Mouse (Mus musculus) layer of hippocampus, adult 2 months (tissue): ENCODE results near the gene Wdpcp. TPM values are rescaled to one million over a fixed set of nuclear protein-coding genes. Genes with fewer than 3 reads are reported as not detected.

Experiments
- DNase-seq, 2 experiments: peaks; one replicate each; pipeline ENCODE4 v3.0.0; 2022; ENCODE audit warnings: low spot score in 2 of 2
- H3K27ac ChIP-seq: fragments of 200-600 bp; 2 replicates; pipeline ENCODE4 v1.8.1; 2022
- H3K4me3 ChIP-seq: fragments of 200-600 bp; 2 replicates; pipeline ENCODE4 v1.8.1; 2022; ENCODE audit warnings: mild to moderate bottlenecking
- CTCF ChIP-seq: fragments of 200-600 bp; conservative IDR thresholded peaks from 2 replicates; pipeline ENCODE4 v1.8.1; 2022; ENCODE audit warnings: antibody characterized with exemption, mild to moderate bottlenecking, moderate library complexity
- total RNA-seq, 2 experiments: library from RNA; stranded (reverse); gene quantifications; 2 replicates each; pipeline ENCODE4 v1.2.3; 2021

Gene Wdpcp
- total RNA-seq, 2 experiments from 2014 or later, result 10.5 to 13.0 TPM

DNA sequence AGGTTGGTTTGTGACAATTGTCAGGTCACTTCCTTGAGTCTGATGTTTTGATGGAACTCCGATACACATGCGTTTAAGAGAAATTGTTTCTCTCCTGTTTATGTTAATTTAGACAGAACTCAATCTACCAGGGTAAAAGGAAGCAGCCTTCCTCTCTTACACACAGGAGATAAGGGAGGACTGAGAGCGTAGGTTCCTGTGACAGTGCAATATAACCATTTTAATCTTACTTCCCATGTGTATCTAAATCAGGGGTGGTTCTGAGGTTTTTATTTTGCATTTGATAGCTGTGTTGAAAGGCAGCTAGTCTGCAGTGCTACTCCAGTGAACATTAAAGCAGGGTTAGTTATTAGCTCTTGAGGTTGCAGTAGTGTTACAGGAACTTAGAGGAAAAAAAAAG is 20.0 kb upstream of the Wdpcp start:
- no peak overlapping the region for H3K27ac ChIP-seq
- no peak for DNase-seq
- TF ChIP-seq CTCF, result no peak
- H3K4me3 ChIP-seq, result no peak overlapping the region

- no peak for TF ChIP-seq CTCF
- no peak for DNase-seq
- Histone ChIP-seq H3K27ac (no peak overlapping the region), H3K4me3 (no peak overlapping the region)
These were observed 12.3 kb upstream of the Wdpcp start for GRCm38 (mm10) chr11:21559727-21560126.

DNA sequence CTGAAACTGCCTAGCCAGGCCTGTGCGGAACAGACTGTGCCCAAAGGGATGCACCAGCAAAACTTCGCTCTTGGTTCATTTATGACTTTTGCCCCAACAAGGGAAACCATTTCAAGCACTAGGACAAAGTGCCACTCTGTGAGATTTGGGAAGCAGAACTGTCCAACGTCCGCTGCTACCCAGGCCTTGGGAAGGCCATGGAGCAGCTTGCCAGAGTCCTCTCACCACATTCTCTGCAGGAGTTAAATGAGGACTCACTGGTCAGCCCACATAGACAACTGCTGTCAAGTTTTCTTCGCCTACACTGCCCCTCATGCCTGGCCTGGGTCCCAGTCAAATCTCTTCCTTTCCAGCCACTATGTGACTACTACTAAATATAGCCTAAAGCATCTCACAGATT is 10.7 kb upstream of the Wdpcp start:
- no peak for DNase-seq
- no peak for TF ChIP-seq CTCF
- H3K4me3 ChIP-seq, result no peak overlapping the region
- no peak overlapping the region for H3K27ac ChIP-seq

DNA sequence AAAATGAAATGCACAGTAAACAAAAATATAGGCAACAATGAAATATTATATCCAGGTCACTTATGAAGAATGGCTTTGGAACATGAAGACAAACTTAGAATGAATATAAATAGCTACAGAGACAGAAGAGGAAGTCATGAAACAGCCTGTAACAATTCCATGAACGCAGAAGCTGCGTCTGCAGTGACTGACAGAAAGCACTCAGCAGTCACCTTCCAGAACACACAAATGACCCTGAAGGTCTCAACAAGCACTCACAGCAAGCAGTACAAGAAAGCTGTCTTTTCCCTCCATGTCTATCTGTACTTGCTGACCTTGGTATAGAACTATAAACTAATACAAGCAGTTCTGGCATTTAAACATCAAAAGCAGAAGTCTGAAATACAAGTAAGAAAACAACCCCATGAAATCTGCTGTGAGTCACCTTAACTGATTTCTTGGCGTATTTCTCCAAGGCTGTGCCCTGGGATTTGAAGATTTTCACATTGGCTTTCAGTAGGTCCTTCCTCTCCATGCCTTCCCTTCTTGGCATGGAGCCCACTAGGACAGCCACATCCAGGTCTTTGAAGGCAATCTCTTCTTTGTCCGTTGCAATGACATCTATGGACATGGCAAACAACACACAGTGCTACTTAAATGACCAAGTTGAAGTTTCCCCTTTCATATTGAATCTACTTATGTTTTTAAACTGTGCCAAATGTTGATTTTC is 8.3 kb upstream of the Wdpcp start:
- Histone ChIP-seq H3K27ac (no peak overlapping the region), H3K4me3 (no peak overlapping the region)
- no peak for TF ChIP-seq CTCF
- no peak for DNase-seq

DNA sequence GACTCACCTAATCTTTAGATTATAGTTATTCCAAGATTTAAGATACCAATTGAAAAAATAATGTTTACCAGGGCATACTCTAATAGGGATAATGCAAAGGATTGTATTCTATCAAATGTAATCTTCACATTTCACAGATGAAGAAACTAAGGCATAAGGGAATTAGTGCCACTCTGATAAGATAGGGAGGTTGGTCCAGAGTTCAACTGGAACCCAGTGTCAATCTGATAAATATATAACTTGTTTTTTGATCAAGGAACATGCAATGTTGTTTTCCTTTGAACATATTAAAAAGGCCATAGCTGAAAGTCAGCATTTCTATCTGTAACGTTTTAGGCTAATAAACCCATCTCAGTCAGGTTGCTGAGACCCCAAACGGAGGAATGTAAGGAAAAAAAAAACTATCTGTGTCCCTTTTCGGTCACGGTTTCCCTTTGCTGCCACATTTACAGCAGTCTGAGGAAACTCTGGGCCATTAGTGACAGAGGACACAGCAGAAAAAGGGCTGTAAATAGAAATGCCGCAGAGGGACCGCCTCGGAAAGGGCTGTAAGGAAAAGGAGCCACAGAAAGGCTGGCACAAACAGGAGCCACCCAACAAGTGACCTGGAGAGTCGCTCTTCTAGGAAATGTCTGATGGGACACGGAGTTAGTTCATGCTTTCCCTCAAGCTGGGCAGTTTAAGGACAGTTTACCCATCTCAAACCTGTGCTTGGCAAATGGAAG is 7.2 kb upstream of the Wdpcp start:
- Histone ChIP-seq H3K4me3 (no peak overlapping the region), H3K27ac (no peak overlapping the region)
- DNase-seq, result no peak
- no peak for TF ChIP-seq CTCF

DNA sequence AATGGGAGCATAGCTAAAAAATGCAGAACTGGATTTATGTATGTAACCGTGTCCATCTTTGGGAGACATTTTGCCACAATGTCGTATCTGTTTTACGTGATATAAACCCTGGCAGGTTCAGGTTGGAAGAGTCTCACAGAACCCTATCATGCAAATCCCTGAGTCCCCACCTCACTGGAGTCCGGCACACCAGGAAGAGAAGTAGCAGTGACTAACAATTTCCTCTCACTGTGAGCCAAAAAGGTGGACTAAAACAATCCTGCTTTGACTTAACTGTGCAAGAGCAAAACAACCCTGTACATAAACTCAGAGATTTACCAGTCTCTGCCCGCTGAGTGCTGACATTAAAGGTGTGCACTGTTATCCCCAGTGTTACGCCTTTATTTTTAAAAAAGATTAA is 5.1 kb upstream of the Wdpcp start:
- H3K4me3 ChIP-seq, result no peak overlapping the region
- H3K27ac ChIP-seq, result no peak overlapping the region
- TF ChIP-seq CTCF, result no peak
- DNase-seq, result no peak

DNA sequence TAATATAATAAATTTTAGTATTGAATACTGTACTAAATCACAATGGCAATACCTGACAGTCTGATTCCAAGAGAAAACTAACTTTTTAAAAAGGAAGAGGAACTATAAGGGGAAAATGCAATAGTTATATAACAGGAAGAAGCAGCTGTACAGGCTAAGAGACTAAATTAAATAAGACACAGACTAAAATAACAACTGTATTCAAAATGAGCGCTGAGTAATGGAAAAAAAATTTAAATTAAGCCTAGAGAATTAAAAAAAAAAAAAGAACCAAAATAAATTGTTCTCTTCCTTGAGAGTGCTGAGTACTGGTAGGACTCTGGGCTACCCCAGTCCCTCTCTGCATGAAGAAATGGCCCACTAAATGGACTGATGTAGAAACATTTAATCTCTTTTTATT is 4.3 kb upstream of the Wdpcp start:
- Histone ChIP-seq H3K27ac (no peak overlapping the region), H3K4me3 (no peak overlapping the region)
- TF ChIP-seq CTCF, result no peak
- DNase-seq, result no peak

GRCm38 (mm10) chr11:21569002-21569401 is 3.0 kb upstream of the Wdpcp start:
- no peak for DNase-seq
- H3K4me3 ChIP-seq, result peak overlapping the region; percentile 30
- no peak for TF ChIP-seq CTCF
- 0 out of 2 replicates have a peak overlapping the region, but pooled peaks have one; percentile 12 for H3K27ac ChIP-seq

GRCm38 (mm10) chr11:21569456-21570108 is 2.5 kb upstream of the Wdpcp start:
- DNase-seq, result peak; percentile 45 to 61
- Histone ChIP-seq H3K27ac (peak overlapping the region; percentile 97), H3K4me3 (peak overlapping the region; percentile 88)
- TF ChIP-seq CTCF, result peak; percentile 40

GRCm38 (mm10) chr11:21570109-21570474 is 1.9 kb upstream of the Wdpcp start:
- DNase-seq, result no peak
- H3K27ac ChIP-seq, result peak overlapping the region; percentile 97
- no peak for TF ChIP-seq CTCF
- peak overlapping the region; percentile 88 for H3K4me3 ChIP-seq

- no peak for TF ChIP-seq CTCF
- peak overlapping the region; percentile 97 for H3K27ac ChIP-seq
These were observed 1.1 kb upstream of the Wdpcp start for GRCm38 (mm10) chr11:21570973-21571372.

GRCm38 (mm10) chr11:21581472-21581871 is 9.4 kb downstream of the Wdpcp start:
- Histone ChIP-seq H3K4me3 (no peak overlapping the region), H3K27ac (no peak overlapping the region)
- no peak for TF ChIP-seq CTCF
- DNase-seq, result no peak

More at GRCm38 (mm10) chr11:21570973-21571372, 1.1 kb upstream of the Wdpcp start:
- peak; percentile 57 to 58 for DNase-seq
- H3K4me3 ChIP-seq, result peak overlapping the region; percentile 88

- no peak for DNase-seq
- TF ChIP-seq CTCF, result no peak
- no peak overlapping the region for H3K27ac ChIP-seq
- no peak overlapping the region for H3K4me3 ChIP-seq
These were observed 11.3 kb downstream of the Wdpcp start for GRCm38 (mm10) chr11:21583286-21583685.

- no peak for DNase-seq
- TF ChIP-seq CTCF, result no peak
- H3K4me3 ChIP-seq, result no peak overlapping the region
- no peak overlapping the region for H3K27ac ChIP-seq
These were observed 30.5 kb downstream of the Wdpcp start for GRCm38 (mm10) chr11:21602497-21602896.
